Mouse (Mus musculus) neural tube, embryonic 13.5 days (tissue): Measurements from ENCODE around the gene Zfpl1. TPM values are rescaled to one million over a fixed set of nuclear protein-coding genes. Genes with fewer than 3 reads are reported as not detected.
"Not testable (repeated sequence)": the region's sequence is repeated elsewhere in the genome, so short reads cannot be mapped to it uniquely, and the experiment has no call there.

Source experiments
- ATAC-seq: fragments of 200-750 bp; cut with Nextera tagmentation; 2 replicates; pipeline ENCODE4 v1.8.0; 2017; ENCODE audit warnings: low read depth, mild to moderate bottlenecking, moderate TSS enrichment, moderate library complexity
- H3K27ac ChIP-seq: fragments of 300-500 bp; sonication (generic); replicated peaks from 2 replicates; pipeline ENCODE4 v1.5.1; 2015; ENCODE audit warnings: moderate library complexity, mild to moderate bottlenecking, inconsistent platforms
- H3K27me3 ChIP-seq: fragments of 300-500 bp; sonication (generic); 2 replicates; pipeline ENCODE4 v1.6.1; 2015; ENCODE audit warnings: mild to moderate bottlenecking, inconsistent platforms
- H3K36me3 ChIP-seq: fragments of 300-500 bp; sonication (generic); 2 replicates; pipeline ENCODE4 v1.6.1; 2015; ENCODE audit warnings: mild to moderate bottlenecking, inconsistent platforms
- H3K4me1 ChIP-seq: fragments of 300-500 bp; sonication (generic); replicated peaks from 2 replicates; pipeline ENCODE4 v1.6.1; 2015; ENCODE audit warnings: inconsistent platforms
- H3K4me2 ChIP-seq: fragments of 300-500 bp; sonication (generic); 2 replicates; pipeline ENCODE4 v1.6.1; 2015; ENCODE audit warnings: inconsistent platforms, mild to moderate bottlenecking, moderate library complexity
- H3K4me3 ChIP-seq: fragments of 300-500 bp; sonication (generic); 2 replicates; pipeline ENCODE4 v1.5.1; 2015; ENCODE audit warnings: mild to moderate bottlenecking, inconsistent platforms
- H3K9ac ChIP-seq: fragments of 300-500 bp; sonication (generic); 2 replicates; pipeline ENCODE4 v1.6.1; 2015; ENCODE audit warnings: moderate library complexity, mild to moderate bottlenecking, inconsistent platforms
- H3K9me3 ChIP-seq: fragments of 300-500 bp; sonication (generic); 2 replicates; pipeline ENCODE4 v1.6.1; 2016; ENCODE audit warnings: inconsistent platforms
- WGBS: fragments of 180-500 bp; shearing (Covaris S2); methylation state at CpG from one replicate; pipeline ENCODE4 v1.1.7; 2015; 5-methylcytosine and 5-hydroxymethylcytosine counted together
- polyA plus RNA-seq: library from polyadenylated mRNA; unstranded; fragments of >200 nt; fragmentation: Nextera tagmentation; extraction: Ambion mirVana; gene quantifications from 2 replicates; pipeline ENCODE4 v1.2.1, GENCODE M21; 2015

Zfpl1 gene
- polyA plus RNA-seq = 73.2 and 85.7 TPM in 2 replicates

DNA sequence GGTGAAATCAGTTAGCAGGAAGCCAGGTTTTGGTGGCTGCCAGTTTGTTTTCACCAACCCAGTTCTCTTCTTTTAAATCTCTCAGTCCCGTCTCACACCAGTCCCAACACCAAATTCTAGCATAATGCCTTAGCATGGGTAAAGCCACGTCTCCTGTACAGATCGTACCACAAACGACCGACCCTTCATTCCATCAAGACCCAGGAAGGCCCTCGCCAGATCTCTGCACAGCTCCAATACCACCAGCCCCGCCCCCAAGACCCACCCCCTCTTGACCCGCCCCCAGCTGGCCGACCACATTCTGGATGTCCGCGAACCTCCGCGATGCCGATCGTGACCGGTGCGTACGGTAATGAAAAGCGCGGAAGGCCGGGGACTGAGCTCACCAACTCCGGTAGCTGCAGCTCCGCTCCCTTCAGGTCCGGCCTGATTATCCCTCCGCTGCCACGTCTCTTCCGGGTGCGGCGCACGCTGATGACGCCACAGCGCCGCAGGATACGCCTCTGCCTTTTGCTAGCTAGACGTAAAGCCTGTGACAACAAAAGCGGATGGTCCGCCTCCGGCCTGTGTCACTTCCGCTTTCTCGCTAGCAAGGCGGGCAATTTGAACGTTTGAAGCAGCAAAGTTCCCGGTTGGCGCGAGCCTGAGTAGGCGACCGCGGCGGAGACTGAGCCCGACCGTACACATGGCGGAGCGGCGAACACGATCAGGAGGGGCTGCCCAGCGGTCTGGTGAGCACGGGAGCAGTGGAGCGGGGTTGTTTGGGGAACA is at the start of gene Zfpl1, which contains the start of gene Cdca5:
Zfpl1 (minus strand) TSS at position 479 of the 771 bp plus-strand sequence.
Cdca5 (plus strand) TSS at position 506 of the 771 bp plus-strand sequence.
- H3K27me3 ChIP-seq = no peaks in the 10 kb centered on the region
- H3K4me1 ChIP-seq = peaks cover 27% of the 10 kb centered on the region
- peak within 1 kb of the TSS; percentile 85 for H3K9ac ChIP-seq
- peak within 1 kb of the TSS; percentile 70 for H3K4me3 ChIP-seq
- WGBS = under 1% methylated on average over 58 of the region's 58 CpGs
- H3K27ac ChIP-seq = peak within 1 kb of the TSS; percentile 67
- ATAC-seq = peak; percentile 92
- H3K36me3 ChIP-seq = peaks cover 33% of the 10 kb centered on the region
- H3K4me2 ChIP-seq = peak within 1 kb of the TSS; percentile 95
- H3K9me3 ChIP-seq = no peaks in the 10 kb centered on the region

DNA sequence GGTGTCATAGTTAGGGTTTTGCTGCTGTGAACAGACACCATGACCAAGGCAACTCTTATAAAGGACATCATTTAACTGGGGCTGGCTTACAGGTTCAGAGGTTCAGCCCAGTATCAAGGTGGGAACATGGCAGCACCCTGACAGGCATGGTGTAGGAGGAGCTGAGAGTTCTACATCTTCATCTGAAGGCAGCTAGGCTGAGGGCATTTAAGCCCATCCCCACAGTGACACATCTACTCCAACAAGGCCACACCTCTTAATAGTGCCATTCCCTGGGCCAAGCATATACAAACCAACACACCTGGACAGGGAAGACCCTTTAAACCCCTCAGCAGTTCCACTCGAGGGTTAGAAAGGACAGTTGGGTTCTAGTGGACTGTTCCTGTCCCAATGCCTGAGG is 48.4 kb upstream of the Zfpl1 start:
- H3K27me3 ChIP-seq, H3K4me3 ChIP-seq, H3K9ac ChIP-seq, ATAC-seq, H3K4me1 ChIP-seq, H3K9me3 ChIP-seq, H3K4me2 ChIP-seq, H3K27ac ChIP-seq: not testable (repeated sequence)
- 48% methylated on average over 1 of the region's 1 CpGs for WGBS
- H3K36me3 ChIP-seq = peaks cover 48% of the 10 kb centered on the region

DNA sequence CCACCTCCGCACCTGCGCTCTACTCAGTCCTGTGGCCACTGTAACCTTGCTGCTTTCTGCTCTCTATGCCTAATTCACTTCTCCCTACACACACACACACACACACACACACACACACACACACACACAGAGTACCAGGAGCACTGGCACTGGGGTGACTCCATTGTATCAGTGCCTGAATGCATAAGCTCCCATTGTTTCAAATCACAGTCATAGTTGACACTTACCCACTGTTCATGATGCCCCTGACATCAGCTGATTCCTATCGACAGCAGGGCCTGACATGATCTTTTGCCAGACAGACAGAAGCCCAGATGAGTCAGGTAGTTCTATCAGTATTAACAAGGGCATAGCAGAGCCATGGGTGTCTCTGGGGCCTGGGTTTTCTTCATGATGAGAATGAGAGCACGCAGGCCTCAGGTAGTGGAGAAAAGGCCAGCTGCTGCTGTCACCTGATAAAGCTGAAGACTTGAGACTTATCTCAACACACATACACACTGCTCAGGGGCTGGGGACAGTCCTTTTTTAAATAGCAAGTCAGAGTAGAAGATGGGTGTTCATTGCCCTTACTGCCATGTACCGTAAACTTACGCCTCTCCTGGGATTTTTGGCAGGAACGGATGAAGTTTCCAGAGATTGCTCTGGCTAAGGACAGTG is 47.5 kb upstream of the Zfpl1 start:
- Histone ChIP-seq H3K4me1 (peaks cover 6% of the 10 kb centered on the region), H3K27me3 (no peaks in the 10 kb centered on the region), H3K4me3 (no peak overlapping the region), H3K36me3 (peaks cover 40% of the 10 kb centered on the region), H3K9me3 (no peaks in the 10 kb centered on the region), H3K27ac (no peak overlapping the region), H3K4me2 (no peak overlapping the region), H3K9ac (peak overlapping the region; percentile 47)
- WGBS = 80% methylated on average over 7 of the region's 7 CpGs
- no peak for ATAC-seq

DNA sequence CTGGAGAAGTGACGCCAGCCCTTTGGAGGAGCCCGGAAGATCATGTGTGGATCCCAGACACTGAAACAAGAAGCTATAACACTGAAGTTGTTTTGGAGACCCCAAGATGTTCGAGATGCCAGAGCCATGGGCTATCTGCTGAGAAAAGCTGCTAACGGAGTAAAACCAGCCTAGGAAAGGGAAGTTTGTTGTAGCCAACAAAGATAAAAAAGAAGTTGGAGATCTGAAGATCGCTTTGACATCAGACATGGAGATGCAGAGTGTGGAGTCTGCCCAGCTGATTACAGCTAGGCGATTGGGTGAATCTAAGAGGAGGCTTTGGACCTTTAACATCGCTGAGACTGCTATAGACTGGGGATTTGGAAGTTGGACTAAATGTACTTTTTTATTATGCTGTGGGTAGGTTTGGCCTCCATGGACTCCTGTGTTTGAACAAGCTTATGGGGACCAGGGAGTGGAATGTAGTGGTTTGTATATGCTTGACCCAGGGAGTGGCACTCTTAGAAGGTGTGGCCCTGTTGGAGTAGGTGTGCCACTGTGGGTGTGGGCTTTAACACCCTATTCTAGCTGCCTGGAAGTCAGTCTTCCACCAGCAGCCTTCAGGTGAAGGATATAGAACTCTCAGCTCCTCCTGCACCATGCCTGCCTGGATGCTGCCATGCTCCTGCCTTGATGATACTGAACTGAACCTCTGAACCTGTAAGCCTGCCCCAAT is 45.8 kb upstream of the Zfpl1 start:
- not testable (repeated sequence) for H3K9ac ChIP-seq, H3K9me3 ChIP-seq, H3K4me3 ChIP-seq, H3K27ac ChIP-seq, H3K4me1 ChIP-seq, H3K27me3 ChIP-seq, H3K4me2 ChIP-seq, ATAC-seq
- peaks cover 23% of the 10 kb centered on the region for H3K36me3 ChIP-seq
- 76% methylated on average over 7 of the region's 7 CpGs for WGBS

DNA sequence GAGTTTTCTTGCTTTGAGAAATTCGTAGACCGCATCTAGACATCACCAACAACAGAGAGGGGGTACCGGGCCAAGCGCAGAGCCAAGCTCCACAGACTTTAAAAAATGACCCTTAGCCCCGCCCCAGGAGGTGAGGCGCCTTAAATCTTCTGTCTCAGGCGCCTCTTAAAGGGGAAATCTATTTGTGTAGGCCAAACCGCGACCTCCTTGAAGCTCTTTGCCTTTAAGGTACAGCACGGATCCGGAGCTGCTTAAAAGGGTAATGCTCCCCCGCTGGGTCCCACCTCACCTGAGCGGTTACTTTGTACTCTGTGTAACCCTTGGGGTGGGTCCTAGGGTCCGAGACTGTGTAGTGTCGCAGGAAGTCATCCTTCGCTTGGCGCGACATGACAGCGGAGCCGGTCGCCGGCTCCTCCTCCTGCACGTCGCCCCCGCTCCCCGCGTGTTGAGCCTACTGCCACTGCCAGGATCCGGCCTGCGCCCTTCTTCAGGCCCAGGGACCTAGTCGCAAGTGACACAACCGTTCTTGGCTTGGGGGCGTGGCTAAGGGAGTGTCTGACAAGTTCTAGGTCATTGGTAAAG is 43.1 kb upstream of the Zfpl1 start, which contains the start of gene Snx15:
Snx15 (minus strand) TSS at position 545 of the 582 bp plus-strand sequence.
- 0 out of 2 replicates have a peak, but pooled peaks cover 5% of the 10 kb centered on the region for H3K36me3 ChIP-seq
- peak within 1 kb of the TSS; percentile 77 for H3K9ac ChIP-seq
- H3K27ac ChIP-seq = peak within 1 kb of the TSS; percentile 93
- H3K4me3 ChIP-seq = peak within 1 kb of the TSS; percentile 55
- peaks cover 14% of the 10 kb centered on the region for H3K4me1 ChIP-seq
- peak within 1 kb of the TSS; percentile 55 for H3K4me2 ChIP-seq
- H3K27me3 ChIP-seq = no peaks in the 10 kb centered on the region
- H3K9me3 ChIP-seq = no peaks in the 10 kb centered on the region
- peak; percentile 95 for ATAC-seq
- under 1% methylated on average over 32 of the region's 32 CpGs for WGBS

DNA sequence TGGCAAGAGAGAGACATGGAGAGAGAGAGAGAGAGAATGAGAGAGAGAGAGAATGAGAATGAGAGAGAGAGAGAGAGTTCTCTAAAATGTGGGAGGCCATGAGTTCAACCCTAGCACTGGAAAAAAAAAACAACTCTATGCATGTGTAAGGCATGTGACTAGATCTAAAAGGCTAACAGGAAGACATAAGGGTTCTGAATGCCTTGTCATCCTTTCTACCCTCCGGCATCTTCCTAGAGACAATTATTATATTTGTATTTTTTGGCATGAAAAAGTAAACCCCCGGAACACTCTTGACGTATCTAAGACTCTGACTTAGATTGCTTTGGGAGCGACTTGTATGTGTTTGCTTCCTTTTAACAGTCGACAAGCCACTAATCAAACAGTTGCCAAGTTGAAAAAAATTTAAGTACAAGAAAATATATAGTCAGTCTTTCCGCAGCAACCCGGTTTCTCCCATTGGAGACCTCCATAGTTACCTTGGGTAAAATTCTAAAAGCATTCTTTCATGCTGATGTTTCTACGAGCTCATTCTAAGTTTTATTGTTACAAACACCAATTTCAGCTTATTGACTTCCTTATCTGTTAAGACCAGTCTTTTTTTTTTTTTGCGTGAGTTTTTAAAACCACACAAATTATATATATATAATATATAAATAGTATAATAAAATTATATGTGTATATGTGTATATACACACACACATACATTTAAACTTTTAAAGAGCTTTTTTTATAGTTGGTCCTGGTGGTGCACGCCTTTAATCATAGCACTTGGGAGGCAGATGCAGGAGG is 42.2 kb upstream of the Zfpl1 start:
- Histone ChIP-seq H3K27me3 (no peaks in the 10 kb centered on the region), H3K4me1 (peaks cover 14% of the 10 kb centered on the region), H3K9ac (peak overlapping the region; percentile 77), H3K27ac (peak overlapping the region; percentile 93), H3K4me3 (peak overlapping the region; percentile 55), H3K36me3 (no peaks in the 10 kb centered on the region), H3K4me2 (peak overlapping the region; percentile 55), H3K9me3 (no peaks in the 10 kb centered on the region)
- no peak for ATAC-seq
- 74% methylated on average over 10 of the region's 10 CpGs for WGBS

DNA sequence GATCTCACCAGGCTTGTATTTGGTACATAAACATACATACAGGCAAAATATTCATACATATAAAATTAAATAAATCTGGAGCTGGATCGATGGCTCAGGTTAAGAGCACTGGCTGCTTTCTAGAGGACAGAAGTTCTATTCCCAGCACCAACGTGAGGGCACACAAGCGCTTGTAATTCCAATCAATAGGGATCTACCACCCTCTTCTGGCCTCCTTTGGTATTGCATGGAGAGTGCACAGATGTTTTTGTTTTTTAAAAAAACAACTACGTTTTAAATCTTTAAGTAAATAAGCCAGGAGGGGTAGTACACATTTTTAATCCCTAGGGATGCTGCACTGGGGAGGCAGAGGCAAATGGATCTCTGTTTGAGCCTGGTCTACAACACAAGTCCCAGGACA is 41.5 kb upstream of the Zfpl1 start:
- no peak overlapping the region for H3K9ac ChIP-seq
- ATAC-seq = no peak
- H3K4me3 ChIP-seq = no peak overlapping the region
- H3K27ac ChIP-seq = no peak overlapping the region
- no peak overlapping the region for H3K4me2 ChIP-seq
- H3K27me3 ChIP-seq = no peaks in the 10 kb centered on the region
- 22% methylated on average over 4 of the region's 4 CpGs for WGBS
- H3K9me3 ChIP-seq = no peaks in the 10 kb centered on the region
- H3K4me1 ChIP-seq = peaks cover 14% of the 10 kb centered on the region
- peaks cover 5% of the 10 kb centered on the region; the same call in 1 of the 2 replicates for H3K36me3 ChIP-seq

DNA sequence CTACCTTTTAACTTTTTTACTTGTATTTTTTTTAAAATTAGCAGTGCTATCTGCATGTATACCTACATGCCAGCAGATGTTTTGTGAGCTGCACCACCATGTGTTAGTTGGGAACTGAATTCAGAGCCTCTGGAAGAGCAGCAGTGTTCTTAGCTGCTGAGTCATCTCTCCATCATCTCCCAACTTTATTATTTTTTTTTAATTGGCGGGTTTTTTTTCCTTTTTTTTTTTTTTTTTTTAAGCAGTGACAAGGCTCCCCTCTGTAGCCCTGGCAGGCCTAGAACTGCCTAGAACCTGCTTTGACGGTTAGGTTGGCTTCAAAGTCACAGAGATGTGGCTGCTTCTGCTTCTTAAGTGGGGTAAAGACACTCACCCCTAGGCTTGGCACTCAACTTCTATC is 40.1 kb upstream of the Zfpl1 start:
- WGBS = 77% methylated on average over 2 of the region's 2 CpGs
- H3K27me3 ChIP-seq = no peaks in the 10 kb centered on the region
- H3K9me3 ChIP-seq = no peaks in the 10 kb centered on the region
- peaks cover 13% of the 10 kb centered on the region; the same call in 1 of the 2 replicates for H3K36me3 ChIP-seq
- no peak for ATAC-seq
- no peak overlapping the region for H3K4me3 ChIP-seq
- H3K9ac ChIP-seq = no peak overlapping the region
- H3K27ac ChIP-seq = no peak overlapping the region
- H3K4me1 ChIP-seq = peaks cover 14% of the 10 kb centered on the region
- no peak overlapping the region for H3K4me2 ChIP-seq

DNA sequence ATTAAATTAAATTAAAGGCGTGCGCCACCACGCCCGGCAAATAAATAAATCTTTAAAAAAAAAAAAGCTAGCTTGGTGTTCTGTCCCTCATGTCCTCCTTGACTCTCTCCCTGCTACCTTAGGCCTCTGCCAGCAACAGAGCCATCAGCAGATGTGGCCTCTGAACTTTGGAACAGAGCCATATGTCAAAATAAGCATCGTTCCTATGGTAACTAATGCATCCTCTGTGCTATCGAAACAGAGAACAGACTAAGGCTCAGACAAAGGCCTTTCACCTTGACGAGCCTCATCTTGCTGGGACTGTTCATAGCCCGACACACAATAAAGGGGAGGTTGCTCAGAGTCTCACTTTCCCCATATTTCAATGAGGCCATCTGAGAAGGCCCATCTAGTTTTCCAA is 38.6 kb upstream of the Zfpl1 start:
- 0 out of 2 replicates have a peak overlapping the region, but pooled peaks have one; percentile 28 for H3K27ac ChIP-seq
- ATAC-seq = no peak

DNA sequence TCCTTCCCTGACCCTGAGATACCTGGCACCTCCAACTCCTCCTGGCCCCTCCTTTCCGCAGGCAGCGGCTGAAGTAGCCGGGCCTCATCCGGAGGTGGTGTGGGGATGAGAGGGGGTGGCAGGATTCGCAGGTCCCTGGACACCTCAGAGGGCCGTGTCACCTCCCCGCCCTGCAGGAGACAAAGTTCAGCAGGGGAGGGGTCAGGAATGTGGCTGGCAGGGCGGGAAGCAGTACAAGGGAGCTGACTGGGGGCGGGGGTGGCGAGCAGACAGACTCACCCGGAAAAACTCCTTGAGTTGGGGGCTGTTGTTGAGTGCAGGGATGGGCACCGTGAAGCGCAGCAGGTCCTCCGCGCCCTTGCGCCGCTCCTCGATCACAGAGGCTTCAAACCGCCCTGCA is 37.0 kb upstream of the Zfpl1 start:
- H3K9me3 ChIP-seq = no peaks in the 10 kb centered on the region
- H3K27me3 ChIP-seq = no peaks in the 10 kb centered on the region
- H3K36me3 ChIP-seq = peaks cover 13% of the 10 kb centered on the region; the same call in 1 of the 2 replicates
- ATAC-seq = no peak
- 33% methylated on average over 19 of the region's 19 CpGs for WGBS
- no peak overlapping the region for H3K9ac ChIP-seq
- H3K4me2 ChIP-seq = no peak overlapping the region
- peaks cover 29% of the 10 kb centered on the region for H3K4me1 ChIP-seq
- no peak overlapping the region for H3K4me3 ChIP-seq
- no peak overlapping the region for H3K27ac ChIP-seq

More for the DNA sequence above, 38.6 kb upstream of the Zfpl1 start:
- Histone ChIP-seq H3K4me1 (peaks cover 22% of the 10 kb centered on the region), H3K4me2 (no peak overlapping the region), H3K9me3 (no peaks in the 10 kb centered on the region), H3K36me3 (peaks cover 13% of the 10 kb centered on the region; the same call in 1 of the 2 replicates), H3K4me3 (no peak overlapping the region), H3K27me3 (no peaks in the 10 kb centered on the region), H3K9ac (0 out of 2 replicates have a peak overlapping the region, but pooled peaks have one; percentile 31)
- 72% methylated on average over 8 of the region's 8 CpGs for WGBS

DNA sequence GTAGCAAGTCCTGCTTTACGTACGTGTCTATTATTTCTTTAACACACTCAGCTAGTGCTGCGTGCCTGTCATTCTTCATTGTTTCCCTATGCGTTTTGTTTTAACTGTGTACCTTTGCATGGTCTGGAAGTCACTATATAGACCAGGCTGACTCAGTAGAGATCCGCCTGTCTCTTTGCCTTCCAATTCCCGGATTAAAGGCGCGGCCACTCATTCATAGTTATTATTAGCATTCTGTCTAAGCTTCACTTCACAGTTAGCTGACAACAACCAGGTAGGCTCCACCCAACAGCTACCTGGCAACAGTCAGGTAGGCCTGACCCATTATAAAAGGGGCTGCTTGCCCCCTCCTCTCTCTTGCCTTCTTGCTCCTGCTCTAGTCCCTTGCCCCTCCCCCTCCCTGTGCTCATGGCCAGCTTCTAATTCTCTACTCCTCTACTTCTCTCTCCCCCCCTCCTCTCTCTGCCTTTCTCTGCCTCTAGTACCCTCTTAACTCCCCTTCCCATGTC is 34.0 kb upstream of the Zfpl1 start:
- peak overlapping the region; percentile 84 for H3K4me3 ChIP-seq
- 2% methylated on average over 8 of the region's 8 CpGs for WGBS
- peaks cover 40% of the 10 kb centered on the region for H3K36me3 ChIP-seq

More for the DNA sequence above, 34.0 kb upstream of the Zfpl1 start:
- H3K27ac ChIP-seq = peak overlapping the region; percentile 95
- H3K9me3 ChIP-seq = no peaks in the 10 kb centered on the region
- H3K27me3 ChIP-seq = no peaks in the 10 kb centered on the region
- H3K4me2 ChIP-seq = peak overlapping the region; percentile 85
- peak overlapping the region; percentile 90 for H3K9ac ChIP-seq
- peak; percentile 60 for ATAC-seq
- peaks cover 34% of the 10 kb centered on the region for H3K4me1 ChIP-seq
